Mouse (Mus musculus): ENCODE results near the gene Gabrr2.
"Not testable (repeated sequence)": the region's sequence is repeated elsewhere in the genome, so short reads cannot be mapped to it uniquely, and the experiment has no call there.

Gabrr2 gene

GRCm38 (mm10) chr4:33071337-33071736, 8.5 kb downstream of the Gabrr2 start:
- no peak for DNase-seq

DNA sequence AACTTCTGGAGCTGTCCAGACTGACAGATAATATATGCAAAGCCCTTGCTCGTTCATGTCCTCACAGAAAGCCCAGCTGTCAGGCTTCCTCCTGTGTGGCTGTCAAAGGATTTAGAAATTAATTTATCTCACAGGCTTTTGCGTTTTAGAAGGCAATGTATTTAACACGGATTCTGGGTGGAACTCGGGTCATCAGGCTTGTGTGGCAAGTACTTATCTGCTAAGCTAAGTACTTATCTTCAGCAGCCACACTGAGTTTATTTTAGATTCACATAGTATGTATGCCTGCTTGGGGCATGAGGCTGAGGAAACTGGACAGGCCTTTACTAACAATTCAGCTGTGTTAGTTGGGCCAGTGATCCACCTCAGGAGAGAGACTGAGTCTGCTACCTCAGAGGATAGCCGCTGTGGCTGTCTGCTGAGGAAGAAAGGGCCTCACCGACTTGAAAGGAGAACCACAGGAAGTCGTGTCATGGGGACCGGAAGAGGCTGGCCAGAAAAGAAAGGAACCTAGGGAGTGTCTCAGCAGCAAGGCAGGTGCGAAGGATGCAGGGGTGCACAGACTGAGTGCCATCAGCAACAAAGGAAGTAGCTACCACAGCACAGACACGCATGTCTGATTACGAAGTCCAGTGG, 9.8 kb downstream of the Gabrr2 start:
- DNase-seq = peak; percentile 81

DNA sequence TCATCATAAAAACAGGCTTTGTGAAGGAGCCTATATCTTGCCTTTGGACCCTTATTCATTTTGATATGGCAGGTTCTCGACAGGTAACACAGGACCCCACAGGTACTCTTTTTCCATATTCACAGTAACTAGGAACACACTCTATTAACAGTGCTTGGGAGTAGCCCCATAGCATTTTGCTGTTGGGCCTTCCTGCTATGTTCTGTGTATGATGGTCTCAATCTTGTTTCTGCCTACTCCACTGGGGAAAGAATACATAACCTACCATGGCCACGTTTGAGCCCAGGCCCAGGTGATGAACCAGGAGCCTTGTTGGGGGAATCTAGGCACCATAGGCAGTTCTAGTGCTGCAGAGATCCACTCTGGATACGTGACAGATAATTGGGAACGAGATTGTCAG, 11.6 kb downstream of the Gabrr2 start:
- no peak for DNase-seq

GRCm38 (mm10) chr4:33074851-33075250, 12.1 kb downstream of the Gabrr2 start:
- no peak for DNase-seq

DNA sequence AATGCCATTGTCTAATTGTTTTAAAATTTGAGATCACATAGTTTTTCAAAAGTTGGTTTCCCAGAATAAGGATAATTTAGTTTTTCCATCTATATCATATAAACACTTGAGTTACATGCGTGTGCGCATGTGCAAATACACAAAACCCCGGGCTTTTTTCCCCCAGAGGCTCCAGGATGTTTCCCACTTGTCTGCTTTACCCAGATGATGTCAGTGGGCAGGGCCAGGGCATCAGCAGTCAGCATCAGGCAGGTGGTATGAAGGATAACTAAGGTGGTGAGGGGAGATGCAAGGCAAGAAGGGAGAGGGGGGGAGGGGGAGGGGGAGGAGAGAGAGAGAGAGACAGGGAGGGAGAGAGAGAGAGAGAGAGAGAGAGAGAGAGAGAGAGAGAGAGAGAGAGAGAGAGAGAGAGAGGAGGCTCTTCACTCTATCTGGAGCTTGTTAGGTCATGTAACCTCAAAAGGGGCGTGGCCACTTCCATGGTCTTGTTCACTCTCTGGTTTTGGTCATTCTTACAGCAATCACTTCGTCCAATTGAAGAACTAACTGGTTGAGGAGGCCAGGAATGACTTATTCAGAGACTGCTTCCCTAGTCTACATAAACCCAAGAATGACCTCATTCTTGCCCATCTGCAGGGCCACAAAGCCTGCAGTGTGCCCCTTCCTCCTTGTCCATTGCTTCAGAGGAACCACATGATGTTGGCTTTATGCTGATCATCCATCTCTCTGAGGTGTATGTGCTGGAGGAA, 13.2 kb downstream of the Gabrr2 start:
- no peak for DNase-seq

GRCm38 (mm10) chr4:33077161-33077560, 14.4 kb downstream of the Gabrr2 start:
- DNase-seq = no peak

GRCm38 (mm10) chr4:33077724-33078123, 14.9 kb downstream of the Gabrr2 start:
- DNase-seq = peak; percentile 49

- DNase-seq = no peak
Measured at GRCm38 (mm10) chr4:33078492-33078891, 15.7 kb downstream of the Gabrr2 start.

DNA sequence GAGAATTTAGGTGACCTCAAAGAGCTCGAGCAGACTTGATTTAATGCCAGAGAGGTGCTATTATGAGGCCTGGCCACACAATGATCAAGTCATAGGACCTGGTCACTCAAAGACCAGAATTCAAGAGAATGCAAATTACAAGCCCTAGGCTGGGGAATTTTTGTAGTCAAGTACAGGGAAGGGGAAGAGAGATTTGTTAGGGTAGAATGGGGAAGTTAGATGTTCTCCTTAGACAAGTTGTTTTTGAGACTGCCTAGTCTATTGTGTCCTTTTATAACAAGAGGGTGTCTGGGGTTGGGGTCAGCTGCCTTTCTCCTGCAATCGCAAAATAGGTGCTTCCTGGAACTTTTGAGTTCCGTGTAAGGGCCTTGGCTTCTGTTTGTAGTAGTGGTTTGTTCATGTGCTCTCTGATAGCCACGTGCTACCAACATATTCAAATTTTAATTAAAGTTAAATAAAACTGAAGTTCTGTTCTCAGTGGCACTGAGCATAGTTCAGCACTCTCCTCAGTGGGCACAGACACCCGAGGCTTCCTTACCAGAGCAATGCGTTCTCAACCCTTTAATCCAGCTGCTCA, 36.4 kb downstream of the Gabrr2 start:
- no peak for DNase-seq

DNA sequence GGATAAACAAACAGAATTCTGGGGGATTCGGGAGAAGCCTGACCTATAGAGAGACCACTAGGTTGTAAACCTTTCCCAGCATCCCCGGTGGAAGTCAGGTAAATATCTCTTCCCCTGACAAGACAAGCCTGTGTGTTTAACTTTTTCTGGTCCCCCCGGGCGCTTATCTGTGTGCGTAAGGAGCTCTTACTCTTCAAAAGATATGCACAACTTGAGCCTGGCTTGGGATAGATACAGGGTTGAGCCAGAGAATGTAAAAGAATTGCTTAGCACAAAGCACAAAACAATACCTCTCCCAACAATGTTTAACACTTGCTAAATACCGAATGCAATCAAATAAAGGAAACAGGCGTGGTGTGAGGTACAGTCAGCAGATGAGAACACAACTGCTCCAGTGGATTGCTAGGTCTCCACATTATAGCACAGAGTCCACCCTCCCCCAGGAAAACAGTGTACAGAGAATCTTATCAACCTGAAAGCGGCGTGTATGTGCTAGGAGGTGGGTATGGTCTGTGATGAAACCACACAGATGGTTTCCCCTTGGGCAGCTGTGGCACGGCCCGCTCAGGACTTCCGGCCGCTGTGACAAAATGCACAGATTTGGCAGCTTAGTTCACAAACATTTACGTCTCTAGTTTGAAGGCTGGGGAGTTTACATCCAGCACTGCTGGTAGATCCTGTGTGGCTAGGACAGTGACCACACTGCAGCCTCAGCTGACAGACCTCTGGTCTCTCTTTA, 47.1 kb downstream of the Gabrr2 start:
- DNase-seq = peak; percentile 11

DNA sequence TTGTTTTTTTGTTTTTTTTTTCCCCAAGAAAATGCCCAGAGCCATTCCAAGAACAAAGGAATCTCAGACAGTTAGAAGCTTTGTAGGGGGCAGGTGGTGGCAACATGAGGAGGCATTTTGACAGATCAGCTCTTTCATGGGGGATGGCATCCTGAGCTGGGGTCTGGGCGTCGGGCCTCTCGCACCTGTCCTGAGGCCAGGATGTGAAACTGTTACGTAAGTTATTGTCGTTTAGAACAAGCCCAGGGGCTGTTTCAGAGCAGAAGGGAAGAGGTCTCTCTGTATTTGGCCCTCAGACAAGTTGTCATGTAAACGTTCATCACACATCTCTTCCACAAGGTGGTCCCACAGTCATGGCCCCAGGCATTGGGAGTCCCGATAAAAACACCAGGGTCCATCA, 48.0 kb downstream of the Gabrr2 start:
- peak; percentile 23 for DNase-seq

- DNase-seq = no peak
Measured at GRCm38 (mm10) chr4:33111358-33111757, 48.6 kb downstream of the Gabrr2 start.

GRCm38 (mm10) chr4:33112866-33113265, 50.1 kb downstream of the Gabrr2 start:
- not testable (repeated sequence) for DNase-seq

- DNase-seq = peak; percentile 81
Measured at GRCm38 (mm10) chr4:33119118-33119517, 56.3 kb downstream of the Gabrr2 start.

DNA sequence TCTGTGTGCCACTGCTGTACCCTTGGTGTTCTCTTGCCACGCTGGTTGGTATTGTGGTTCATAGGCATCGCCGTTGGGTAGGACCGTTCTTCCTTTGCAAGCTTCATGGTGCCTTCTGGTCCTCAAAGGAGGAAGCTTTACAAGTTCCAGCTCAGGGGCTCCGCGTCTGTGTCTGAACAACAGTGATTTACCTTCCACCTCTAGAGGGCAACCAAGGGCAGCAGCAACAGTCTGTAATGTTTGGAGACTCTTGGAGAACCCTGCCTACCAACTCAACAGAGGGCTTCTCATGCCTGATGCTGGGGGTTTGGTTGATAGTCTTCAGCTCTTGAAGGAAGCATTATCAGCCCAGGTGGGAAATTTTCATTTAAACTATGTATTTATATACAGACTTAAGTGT, 61.7 kb downstream of the Gabrr2 start:
- peak; percentile 62 for DNase-seq

- no peak for DNase-seq
Measured at GRCm38 (mm10) chr4:33125409-33126084, 62.7 kb downstream of the Gabrr2 start.

GRCm38 (mm10) chr4:33132221-33132620, 69.4 kb downstream of the Gabrr2 start, which contains the start of gene Gabrr1:
Gene Gabrr1 (plus strand): TSS chr4:33132521.
- DNase-seq = no peak
